Mouse (Mus musculus): ENCODE measurements around the gene Tfdp1.

Tfdp1 gene

DNA sequence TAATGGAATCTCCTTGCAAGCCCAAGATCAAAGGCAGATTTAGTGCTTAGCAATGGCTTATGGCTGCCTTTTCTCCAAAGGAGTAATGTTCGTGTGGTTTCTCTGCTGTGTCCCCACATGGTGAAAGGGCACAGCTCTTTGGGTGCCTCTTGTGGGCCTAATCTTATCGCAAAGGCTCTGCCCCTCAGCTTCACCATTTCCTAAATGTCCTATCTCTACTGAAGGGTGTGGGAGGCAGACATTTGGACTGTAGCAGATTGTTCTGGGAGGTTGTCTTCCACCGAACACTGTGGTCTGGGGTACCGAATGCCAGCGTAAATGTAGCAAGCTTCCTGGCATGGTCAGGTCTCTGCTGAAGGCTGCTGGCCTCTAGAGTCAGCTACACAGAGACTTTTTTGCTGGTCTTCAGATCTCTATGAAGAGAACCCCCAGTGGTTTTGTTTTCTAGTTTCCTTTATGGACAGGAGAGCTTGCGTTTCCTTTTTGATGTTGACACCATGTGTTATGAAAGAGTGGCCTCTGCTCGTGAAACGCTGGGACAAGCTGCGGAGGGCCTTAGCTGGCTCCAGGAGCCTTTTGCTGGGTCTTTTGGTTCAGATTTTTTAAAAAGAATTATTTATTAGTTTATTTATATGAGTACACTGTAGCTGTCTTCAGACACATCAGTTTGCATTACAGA, 14.7 kb downstream of the Tfdp1 start:
- no peak for DNase-seq

DNA sequence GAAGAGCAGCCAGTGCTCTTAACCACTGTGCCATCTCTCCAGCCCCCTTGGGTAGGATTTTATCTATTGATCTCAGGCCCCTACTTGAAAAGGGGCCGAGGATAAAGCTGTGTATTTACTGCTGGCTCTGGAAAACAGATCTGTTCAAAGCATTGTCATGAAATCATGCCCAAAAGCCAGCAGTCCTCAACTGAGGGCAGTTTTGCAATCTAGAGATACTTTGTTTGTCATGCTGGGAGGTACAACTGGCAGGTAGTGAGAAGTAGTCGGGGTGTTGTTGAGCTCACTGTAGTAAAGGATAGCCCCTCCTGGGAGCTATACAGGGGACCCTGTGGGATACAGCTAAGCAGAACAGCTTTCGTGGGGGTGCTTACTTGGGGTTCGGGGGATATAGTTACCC, 15.3 kb downstream of the Tfdp1 start:
- DNase-seq, result no peak

DNA sequence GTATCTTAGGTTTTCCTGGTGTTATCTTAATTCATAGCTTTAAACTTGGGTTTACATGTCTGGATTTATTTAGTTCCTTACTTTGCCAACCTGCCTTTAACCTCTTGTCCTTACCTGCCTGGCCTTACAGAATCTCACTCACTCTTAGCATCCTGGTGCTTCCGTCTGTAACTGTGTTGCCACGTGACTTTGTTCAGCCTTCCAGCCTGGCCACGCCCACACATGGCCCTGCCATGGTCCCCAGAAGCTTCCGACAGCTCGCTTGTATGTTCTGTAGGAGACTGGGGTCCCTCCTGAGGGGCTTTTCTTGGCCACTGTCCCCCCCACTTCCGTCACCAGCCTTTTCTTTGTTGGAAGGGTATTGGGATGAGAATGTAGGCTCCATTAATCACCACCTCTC, 17.7 kb downstream of the Tfdp1 start:
- no peak for DNase-seq

DNA sequence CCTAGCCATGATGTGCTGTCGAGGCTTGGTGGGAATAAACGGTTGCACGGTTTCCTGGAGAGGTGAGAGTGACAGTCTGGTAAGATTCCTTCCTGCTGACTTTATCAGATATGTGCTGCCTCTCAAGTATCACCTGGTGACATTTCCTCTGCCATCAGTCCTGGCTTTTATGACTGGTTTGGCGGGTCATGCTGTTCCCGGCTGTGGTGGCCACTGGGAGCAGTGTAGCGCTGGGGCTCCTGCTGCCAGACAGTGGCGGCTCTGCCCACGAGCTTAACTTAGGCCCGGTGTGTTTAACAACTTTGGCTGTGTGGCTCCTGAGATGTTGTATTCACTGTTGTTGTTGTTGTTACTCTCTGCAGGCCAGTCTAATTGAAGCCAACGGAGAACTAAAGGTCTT, 18.1 kb downstream of the Tfdp1 start:
- DNase-seq, result no peak

DNA sequence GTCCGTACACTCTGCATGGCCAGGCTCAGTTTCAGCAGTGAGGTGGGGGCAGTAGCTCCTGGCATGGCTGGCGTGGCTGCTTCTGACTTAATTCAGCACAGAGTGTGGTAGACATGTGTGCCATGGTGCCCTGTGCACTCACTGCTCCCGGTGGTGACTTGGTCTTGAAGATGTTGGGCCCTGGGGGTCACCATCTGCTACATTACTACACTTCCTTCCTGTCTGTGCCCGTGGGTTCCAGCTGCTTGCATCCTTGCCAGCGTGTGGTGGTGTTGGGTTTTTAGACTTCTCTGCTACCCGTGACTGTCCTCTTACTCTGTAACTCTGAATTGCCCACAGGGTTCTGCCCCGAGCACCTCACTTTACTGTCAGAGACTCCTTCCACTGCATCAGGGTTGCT, 21.7 kb downstream of the Tfdp1 start:
- no peak for DNase-seq

DNA sequence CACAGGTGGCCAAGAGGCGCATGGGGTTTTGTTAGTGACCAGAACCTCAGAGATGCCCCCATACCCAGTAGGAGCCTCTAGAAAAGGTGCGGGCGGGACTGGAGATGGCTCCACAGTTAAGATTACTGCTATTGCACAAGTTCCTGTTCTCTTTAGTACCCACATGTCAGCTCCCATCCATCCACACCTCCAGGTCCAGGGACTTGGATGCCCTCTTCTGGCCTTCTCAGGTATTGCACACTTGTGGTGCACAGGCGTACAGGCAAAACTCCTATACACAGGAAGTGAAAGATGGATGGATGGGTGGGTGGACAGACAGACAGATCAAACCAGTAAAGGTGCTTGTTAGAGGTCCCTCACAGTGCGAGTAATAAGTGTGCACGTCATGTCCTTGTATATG, 23.3 kb downstream of the Tfdp1 start:
- DNase-seq, result no peak

DNA sequence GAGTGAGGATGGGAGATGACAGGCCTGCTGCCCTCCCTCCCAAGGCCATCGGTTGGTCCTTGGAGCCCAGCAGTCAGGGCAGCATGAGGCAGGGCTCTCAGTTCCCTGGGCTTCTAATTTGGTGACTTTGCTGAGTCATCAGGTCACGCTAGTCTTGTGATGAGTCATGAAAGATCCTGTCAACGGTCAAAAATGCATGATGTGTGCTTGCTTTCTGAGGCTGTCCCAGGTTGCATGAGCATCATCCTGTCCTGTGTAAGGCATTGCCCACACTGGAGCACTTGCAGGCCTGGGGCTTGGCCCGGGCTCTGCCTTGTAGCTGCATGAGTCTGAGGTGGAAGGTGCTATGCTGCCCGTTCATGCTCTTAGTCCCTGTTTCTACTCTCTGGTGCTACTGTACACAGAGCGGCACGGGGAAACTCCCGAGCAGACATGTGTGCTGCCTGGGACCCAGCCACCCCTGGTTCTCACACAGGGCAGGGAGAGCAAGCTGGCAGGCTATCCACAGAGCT, 34.7 kb downstream of the Tfdp1 start:
- no peak for DNase-seq

DNA sequence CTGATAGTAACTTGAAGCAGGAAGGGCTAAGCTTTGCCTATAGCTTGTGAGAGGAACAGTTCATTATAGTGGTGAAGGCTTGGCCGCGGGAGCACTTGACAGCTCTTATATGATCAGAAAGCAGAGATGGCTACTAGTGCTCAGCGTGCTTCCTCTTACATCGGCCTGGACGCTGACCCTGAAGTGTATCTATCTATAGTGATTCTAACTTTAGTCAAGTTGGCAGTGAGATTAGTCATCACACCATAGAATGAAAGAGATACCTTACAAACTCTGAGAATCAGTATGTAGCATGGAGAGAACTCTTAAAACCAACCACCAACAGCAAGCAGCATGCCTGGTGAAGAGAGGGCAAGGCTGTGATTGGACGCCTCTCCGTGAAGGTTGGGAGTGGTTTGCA, 43.1 kb downstream of the Tfdp1 start:
- no peak for DNase-seq

DNA sequence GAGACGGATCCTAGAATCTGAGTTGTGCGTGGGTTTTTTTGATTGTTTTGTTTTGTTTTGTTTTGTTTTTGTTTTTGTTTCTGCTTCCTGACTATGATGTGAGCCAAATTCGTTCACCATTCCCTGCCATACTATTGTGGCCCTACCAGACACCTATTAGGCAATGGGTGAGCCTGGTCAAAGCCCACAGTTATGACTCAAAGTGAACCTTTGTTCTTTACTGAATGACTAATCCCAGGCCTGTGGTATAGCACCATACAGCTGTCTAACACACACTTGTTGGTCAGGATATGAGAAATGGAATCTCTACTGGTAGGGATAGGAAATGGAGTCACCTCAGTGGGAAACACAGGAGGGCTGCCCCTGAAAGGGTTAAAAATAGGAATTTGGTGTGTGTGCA, 44.0 kb downstream of the Tfdp1 start:
- no peak for DNase-seq

DNA sequence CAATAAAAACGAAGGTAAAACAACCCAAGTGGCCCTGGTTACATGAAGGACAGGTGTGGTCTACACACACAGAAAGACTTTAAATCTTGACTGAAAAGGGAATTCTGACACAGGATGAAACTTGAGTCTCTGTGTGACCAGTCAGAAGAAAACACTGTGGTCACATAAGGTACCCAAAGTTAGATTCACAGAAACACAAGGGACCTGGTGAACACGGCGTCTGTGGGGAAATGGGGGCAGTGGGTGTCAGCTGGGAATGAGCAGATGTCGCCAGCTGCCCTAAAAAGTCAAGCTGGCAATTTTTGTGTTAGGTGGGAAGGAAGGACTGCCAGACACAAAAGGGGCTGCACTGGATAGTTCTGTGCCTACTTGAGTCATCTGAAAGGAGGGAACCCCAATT, 44.4 kb downstream of the Tfdp1 start:
- DNase-seq, result no peak

DNA sequence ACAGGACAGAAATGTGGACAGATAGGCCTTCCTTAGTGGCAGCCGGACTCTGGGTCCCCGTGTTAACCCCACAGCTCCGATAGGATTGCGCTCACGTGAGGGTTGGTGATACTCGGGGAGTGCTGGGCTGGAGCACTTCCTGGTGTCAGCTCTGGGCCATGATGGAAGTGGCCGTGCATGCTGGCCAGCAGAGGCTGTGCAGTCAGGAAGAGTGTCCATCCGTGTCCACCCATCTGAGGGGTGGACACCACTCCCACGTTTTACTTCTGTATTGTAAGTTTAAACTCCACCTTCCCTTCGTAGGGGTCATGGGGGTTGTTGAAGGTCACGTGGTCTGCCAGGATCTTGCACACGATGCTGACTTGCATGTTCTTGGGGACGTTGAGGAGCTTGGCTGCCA, 47.8 kb downstream of the Tfdp1 start:
- DNase-seq, result no peak

DNA sequence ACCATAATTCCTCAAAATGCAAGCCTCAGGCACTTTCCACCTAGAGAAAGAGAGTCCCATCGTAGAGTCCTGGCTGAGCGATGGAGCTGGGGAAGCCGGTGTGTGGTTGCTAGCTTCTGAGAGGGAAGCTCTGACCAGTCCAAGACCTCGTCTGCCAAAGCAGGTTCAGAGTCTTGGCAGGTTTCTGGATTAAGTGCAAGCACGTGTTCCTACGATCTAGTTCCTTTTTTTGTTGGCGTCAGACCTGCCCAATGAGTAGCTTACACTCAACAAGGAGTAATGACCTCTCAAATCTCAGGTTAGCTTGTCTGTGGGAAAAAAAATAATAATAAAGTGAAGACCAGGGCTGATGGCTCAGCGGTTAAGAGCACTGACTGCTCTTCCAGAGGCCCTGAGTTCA, 49.2 kb downstream of the Tfdp1 start:
- no peak for DNase-seq

DNA sequence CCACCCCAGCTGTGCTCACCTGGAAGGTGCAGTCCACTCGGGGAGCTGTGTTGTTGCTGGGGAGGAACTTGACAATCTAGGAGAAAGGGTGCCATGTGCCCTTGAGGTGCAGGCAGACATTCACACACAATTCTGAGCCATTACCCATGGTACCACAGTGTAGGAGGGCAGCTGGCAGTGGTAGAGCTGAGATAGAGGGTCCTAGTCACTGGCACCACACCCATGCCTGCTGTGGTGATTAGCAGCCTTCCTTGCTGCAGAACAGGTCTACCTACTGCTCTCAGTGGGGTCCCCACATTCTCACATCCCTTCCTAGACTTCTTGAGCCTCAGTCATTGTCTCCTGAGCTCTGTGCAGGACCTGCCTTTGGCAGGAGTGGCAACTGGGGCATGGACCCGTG, 50.2 kb downstream of the Tfdp1 start:
- no peak for DNase-seq

DNA sequence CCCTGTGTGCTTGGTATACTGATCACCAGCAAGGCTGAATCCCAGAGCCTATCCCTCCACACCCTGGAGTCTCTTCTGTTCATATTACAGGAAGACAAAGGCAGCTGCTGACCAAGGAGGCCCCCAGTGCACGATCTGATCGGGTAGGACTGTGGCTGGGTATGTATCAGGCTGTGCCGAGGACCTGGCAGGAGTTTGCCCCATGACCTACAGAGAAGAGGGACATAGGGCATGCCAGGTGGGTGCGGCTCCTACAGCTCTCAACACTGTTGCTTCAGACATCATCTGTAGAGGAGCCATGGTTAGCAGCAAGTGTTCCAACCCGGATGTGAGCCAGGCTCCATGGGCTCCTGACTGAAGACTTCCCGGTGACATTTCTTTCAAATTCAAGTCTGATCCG, 55.3 kb downstream of the Tfdp1 start:
- DNase-seq, result no peak

DNA sequence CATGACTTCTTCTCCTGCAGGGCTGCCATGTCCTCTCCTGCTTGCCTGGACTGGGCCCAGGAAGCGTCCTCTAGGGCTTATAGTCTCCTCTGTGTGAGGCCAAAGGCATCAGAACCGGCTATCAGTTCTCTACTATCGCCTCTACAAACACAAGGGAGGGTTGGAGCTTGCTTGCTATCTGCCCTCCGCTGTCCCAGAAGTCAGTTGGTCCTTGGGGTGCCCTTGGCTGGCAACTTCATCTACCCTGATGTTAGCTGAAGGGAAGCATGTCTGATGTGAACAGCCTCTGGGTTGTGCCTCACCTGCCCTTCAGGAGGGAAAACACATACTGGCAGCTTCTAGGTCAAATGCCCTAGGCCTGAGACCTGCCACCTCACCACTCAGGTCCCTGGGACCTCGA, 58.2 kb downstream of the Tfdp1 start, which contains the start of gene Atp4b:
Atp4b (minus strand) TSS at position 101 of the 400 bp plus-strand sequence.
- no peak for DNase-seq

DNA sequence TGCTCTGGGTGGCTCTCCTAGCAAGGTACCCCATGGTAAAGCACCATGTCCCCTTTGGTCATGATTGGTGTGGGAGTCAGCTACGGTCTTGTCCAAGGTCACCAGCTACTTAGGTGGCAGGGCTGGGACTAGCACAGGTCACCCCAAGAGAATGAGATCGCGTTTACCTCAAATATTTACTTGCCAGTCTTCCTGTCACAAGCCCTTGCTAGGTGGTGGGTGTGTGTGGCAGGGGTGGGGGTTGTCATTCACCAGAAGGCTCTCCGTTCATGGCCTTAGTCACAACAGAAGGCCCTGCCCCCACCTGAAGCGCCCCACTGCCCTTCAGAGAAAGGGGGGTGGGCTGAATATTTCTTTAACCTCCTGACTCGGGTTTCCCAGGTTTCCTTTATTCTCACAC, 65.0 kb downstream of the Tfdp1 start:
- no peak for DNase-seq

DNA sequence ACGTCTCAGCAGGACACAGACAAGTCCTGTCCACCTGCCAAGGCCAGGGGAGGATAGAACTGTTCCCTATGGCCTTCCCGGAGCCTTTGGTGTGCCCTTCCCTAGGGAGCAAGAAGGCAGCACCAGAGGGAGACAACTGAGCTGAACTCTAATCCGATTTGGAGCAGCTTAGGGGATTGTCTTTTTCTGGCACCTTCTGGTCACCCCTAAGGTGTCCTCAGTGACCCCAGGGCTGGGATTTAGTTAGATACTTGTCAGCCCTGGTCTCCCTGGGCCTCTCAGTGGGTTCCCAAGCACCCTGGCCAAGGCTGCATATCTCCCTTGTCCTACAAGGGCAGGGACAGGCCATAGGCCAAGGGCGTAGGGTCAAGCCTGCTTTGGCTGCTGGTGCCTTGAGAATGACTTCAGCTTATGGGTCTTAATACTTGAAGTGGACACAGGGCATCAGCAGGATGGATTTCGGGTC, 66.1 kb downstream of the Tfdp1 start, which contains the start of gene Grk1:
Grk1 (plus strand) TSS at position 416 of the 466 bp plus-strand sequence.
- DNase-seq, result no peak

DNA sequence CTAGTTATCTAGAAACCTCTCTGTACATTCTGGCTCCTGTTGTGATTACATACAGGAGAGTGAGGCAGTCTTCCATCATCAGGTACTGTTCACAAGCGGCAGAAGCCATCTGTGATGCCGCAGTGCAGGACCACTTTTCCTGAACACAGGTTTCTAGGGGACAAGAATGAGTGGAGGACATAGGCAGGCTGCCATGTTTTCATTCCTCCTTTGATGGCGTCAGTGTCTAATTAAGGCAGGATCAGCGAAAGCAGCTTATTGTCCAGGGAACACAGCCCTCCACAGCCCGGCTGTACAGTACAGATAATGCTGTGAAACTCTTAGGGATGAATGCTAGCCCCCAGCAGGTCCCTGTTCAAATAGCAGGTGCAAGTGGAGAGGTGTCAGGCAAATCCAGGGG, 67.5 kb downstream of the Tfdp1 start:
- DNase-seq, result no peak

DNA sequence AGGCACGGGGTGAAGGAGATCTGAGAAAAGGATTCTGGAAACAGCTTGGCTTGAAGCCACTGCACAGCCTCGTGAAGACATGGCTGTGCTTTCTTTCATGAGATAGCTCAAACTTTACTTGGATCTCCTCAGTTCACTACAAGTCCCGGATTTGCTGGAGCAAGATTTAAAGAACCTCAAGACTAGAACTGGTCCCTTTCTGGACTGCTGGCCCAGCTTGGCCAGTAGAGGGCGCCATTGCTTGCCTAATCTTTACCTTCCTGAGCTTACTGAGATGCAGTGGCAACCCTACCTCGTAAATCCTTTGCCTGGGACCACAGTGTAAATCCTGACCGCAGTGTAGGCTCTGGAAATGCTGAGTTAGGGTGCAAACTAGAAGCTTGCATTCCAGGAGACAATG, 73.0 kb downstream of the Tfdp1 start:
- peak; percentile 74 to 83 for DNase-seq

DNA sequence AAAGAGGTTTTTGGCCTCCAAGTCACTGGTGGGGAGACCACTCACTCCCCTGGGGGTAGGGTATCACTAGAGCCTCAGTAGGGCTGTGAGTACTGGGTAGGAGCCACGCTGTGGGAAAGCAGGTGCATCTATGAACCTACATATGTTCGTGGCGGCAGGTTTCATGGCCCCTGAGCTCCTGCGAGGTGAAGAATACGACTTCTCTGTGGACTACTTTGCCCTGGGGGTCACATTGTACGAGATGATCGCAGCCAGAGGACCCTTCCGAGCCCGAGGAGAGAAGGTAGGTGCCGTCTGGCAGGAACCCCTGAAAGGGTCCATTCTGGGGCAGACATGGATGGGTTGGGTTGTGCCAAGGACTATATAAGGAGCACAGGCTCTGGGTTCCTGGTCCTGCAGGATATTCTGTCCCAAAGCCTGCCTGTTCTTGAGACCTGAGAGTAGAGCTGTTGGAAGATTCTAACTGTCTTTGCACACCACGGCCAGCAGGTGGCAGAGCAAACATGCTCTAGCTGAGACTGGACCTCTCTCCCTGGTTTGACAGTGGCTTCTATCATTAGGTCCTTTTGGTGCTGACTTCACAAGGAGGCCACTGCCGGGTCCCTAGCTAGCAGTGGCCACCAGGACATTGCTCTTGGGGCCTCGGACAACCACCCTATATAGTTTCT, 74.5 kb downstream of the Tfdp1 start:
- DNase-seq, result peak; percentile 75 to 83

DNA sequence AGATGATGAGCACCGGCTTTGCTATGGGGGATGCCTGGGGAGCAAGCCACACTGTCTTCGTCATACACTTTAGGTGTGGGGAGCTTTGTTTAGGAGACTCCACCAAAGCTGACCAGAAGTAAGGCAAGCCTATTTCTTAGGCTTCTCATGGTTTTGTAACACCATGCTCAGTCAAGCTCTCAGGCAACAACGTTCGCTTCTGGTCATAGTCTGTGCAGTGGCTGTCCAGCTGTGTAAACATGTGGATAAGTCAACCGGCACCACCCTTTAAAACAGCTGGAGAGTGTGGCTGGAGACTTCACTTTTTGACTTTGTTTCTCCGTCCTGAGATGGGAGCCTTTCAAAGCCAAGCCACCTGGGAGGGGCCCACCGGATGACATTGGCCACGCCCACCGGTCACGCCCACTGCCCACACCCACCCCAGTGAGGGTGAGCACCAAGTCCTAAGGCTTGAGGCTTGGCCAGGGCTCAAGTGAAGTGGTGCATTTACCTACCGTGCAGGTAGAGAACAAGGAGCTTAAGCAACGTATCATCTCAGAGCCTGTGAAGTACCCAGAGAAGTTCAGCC, 75.4 kb downstream of the Tfdp1 start:
- peak in 1 of 2 experiments; percentile 15 for DNase-seq

DNA sequence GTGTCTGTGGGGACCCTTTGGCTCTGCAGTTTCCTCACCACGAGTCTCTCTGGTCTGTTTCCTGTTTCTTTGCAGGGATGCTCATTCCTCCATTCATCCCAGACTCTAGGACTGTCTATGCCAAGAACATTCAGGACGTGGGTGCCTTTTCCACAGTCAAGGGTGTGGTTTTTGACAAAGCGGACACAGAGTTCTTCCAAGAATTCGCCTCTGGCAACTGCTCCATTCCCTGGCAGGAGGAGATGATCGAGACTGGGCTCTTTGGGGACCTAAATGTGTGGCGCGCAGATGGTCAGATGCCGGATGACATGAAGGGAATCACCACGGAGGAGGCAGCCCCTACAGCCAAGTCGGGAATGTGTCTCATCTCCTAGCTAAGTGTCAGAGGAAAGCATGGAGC, 77.3 kb downstream of the Tfdp1 start:
- no peak for DNase-seq

DNA sequence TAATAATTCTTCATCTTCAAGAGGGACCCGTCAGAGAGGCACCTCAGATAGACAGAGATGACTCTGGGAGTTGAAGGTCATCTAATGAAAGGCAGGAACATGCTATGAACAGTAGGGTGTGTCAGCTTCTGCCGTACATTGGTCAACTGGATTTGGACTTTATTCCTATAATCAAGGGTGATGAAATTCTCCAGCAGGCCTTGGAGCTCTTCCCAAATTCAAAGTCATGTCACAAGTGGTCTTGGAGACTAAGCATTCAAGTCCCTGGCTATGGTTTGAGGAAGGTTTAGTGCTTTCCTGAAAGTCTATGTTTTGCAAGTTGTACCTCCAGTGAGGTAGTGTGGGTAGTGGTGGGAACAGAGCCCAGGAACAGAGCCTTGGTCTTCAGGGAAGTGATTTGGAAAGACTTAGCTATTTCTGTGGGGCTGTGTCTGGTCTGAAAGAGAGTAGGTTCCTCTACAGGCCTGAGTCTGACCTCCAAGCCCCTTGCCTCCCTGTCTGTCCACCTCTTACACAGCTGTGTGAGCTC, 80.6 kb downstream of the Tfdp1 start:
- no peak for DNase-seq

DNA sequence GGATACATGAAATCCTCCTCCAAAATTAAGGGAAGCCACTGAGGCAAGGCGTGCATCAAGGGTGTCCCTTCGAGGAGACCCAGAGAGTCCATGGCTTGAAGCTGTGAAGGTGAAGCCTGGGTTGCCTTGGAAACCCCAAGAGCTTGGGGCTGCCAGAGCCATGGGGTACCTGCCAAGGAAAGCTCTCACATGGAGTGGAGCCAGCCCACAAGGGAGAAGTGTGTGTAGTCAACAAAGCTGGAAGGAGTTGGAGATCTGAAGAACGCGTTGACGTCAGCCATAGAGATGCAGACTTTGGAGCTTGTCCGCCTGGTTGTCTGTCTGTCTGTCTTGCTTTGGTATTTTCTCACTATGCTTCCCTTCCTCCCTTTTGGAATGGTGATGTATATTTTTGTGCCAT, 82.4 kb downstream of the Tfdp1 start:
- peak in 1 of 2 experiments; percentile 25 for DNase-seq

All from cerebellum, postnatal 25 days (tissue).